Comparison of ENCODE assay signal across 14 mouse cellular contexts in genomic region chr9:40382508-40382907, GRCm38 (mm10).
DNase-seq lines count a peak whose midpoint lies in the region; ATAC-seq lines count a peak whose summit lies in the region.
"Had no signal": no experiment of that assay in that cellular context is flagged by ENCODE, and none has a peak within 500 bp of the region (broad histone marks: within the 10 kb centered on the region; RNA-seq: fewer than 3 reads in every experiment).

No protein-coding gene starts in this region.

- no peaks in the 10 kb centered on the region for H3K9me3 ChIP-seq in heart, embryonic 15.5 days (replicated peaks)
- no peaks in the 10 kb centered on the region for H3K9me3 ChIP-seq in midbrain, embryonic 10.5 days (replicated peaks)
- no peaks in the 10 kb centered on the region for H3K9me3 ChIP-seq in midbrain, embryonic 13.5 days
- no peaks in the 10 kb centered on the region for H3K9me3 ChIP-seq in neural tube, embryonic 15.5 days (replicated peaks)

- WGBS in heart, embryonic 15.5 days = 71% methylated on average over 3 of the region's 3 CpGs
- WGBS in midbrain, embryonic 10.5 days = 87% methylated on average over 3 of the region's 3 CpGs
- WGBS in midbrain, embryonic 13.5 days = 69% methylated on average over 3 of the region's 3 CpGs
- WGBS in neural tube, embryonic 15.5 days = 59% methylated on average over 3 of the region's 3 CpGs

- no peak overlapping the region for H3K9ac ChIP-seq in heart, embryonic 15.5 days
- no peak overlapping the region for H3K9ac ChIP-seq in midbrain, embryonic 13.5 days (replicated peaks)
- H3K9ac ChIP-seq in neural tube, embryonic 15.5 days (replicated peaks) = no peak overlapping the region
- H3K9ac ChIP-seq: lung, embryonic 14.5 days had no signal

- H3K4me2 ChIP-seq in heart, embryonic 15.5 days = no peak overlapping the region
- no peak overlapping the region for H3K4me2 ChIP-seq in midbrain, embryonic 13.5 days (replicated peaks)
- no peak overlapping the region for H3K4me2 ChIP-seq in neural tube, embryonic 15.5 days
- H3K4me2 ChIP-seq: lung, embryonic 14.5 days had no signal

- H3K4me1 ChIP-seq in heart, embryonic 15.5 days (replicated peaks) = peaks cover 13% of the 10 kb centered on the region
- peaks cover 13% of the 10 kb centered on the region for H3K4me1 ChIP-seq in midbrain, embryonic 10.5 days
- peaks cover 10% of the 10 kb centered on the region for H3K4me1 ChIP-seq in midbrain, embryonic 13.5 days (replicated peaks)
- H3K4me1 ChIP-seq in neural tube, embryonic 15.5 days = peaks cover 11% of the 10 kb centered on the region

- ATAC-seq in heart, embryonic 15.5 days (replicated peaks; ENCODE audit: insufficient number of reproducible peaks, insufficient read depth, low FRiP score, low read depth) = no peak
- no peak for ATAC-seq in midbrain, embryonic 13.5 days
- no peak for ATAC-seq in neural tube, embryonic 15.5 days (ENCODE audit: low FRiP score)
- ATAC-seq: intestine, postnatal 0 days had no signal

- no peak overlapping the region for H3K4me3 ChIP-seq in heart, embryonic 15.5 days
- H3K4me3 ChIP-seq in midbrain, embryonic 10.5 days = no peak overlapping the region
- no peak overlapping the region for H3K4me3 ChIP-seq in midbrain, embryonic 13.5 days (replicated peaks)
- H3K4me3 ChIP-seq in neural tube, embryonic 15.5 days (replicated peaks) = no peak overlapping the region

- H3K36me3 ChIP-seq in heart, embryonic 15.5 days = no peaks in the 10 kb centered on the region
- no peaks in the 10 kb centered on the region for H3K36me3 ChIP-seq in midbrain, embryonic 10.5 days
- no peaks in the 10 kb centered on the region for H3K36me3 ChIP-seq in midbrain, embryonic 13.5 days
- H3K36me3 ChIP-seq in neural tube, embryonic 15.5 days = no peaks in the 10 kb centered on the region

- no peaks in the 10 kb centered on the region for H3K27me3 ChIP-seq in heart, embryonic 15.5 days
- H3K27me3 ChIP-seq in midbrain, embryonic 10.5 days (ENCODE audit: low read depth, poor library complexity, severe bottlenecking) = no peaks in the 10 kb centered on the region
- no peaks in the 10 kb centered on the region for H3K27me3 ChIP-seq in midbrain, embryonic 13.5 days
- H3K27me3 ChIP-seq in neural tube, embryonic 15.5 days (replicated peaks) = no peaks in the 10 kb centered on the region
- H3K27me3 ChIP-seq: megakaryocyte, embryonic 14.5 days had no signal

- DNase-seq in heart, adult 11 months = no peak
- DNase-seq in midbrain, embryonic 10.5 days (ENCODE audit: low spot score) = no peak
- DNase-seq in cerebellum, adult 9-11 months = peak; percentile 84
- no peak for DNase-seq in left cerebral cortex, adult 11 months (ENCODE audit: low spot score)
- DNase-seq in spleen, adult 18-20 months = no peak
- DNase-seq: kidney, postnatal 4 days; lung, embryonic 14.5 days; right cerebral cortex, postnatal 4 days; thymus, adult 2 months had no signal

- 0 out of 2 replicates have a peak overlapping the region, but pooled peaks have one; percentile 67 for H3K27ac ChIP-seq in heart, embryonic 15.5 days
- peak overlapping the region; percentile 55; the same call in 1 of the 2 replicates for H3K27ac ChIP-seq in midbrain, embryonic 10.5 days (replicated peaks)
- H3K27ac ChIP-seq in midbrain, embryonic 13.5 days = no peak overlapping the region
- H3K27ac ChIP-seq in neural tube, embryonic 15.5 days (replicated peaks) = peak overlapping the region; percentile 56; the same call in 1 of the 2 replicates
